Mouse (Mus musculus) forebrain, embryonic 12.5 days (tissue): Measurements from ENCODE around the gene 4930562C15Rik. TPM values are rescaled to one million over a fixed set of nuclear protein-coding genes. Genes with fewer than 3 reads are reported as not detected.

ENCODE experiments used
- ATAC-seq: fragments of 200-750 bp; cut with Nextera tagmentation; 2 replicates; pipeline ENCODE4 v1.8.0; 2017; ENCODE audit warnings: moderate TSS enrichment; ENCODE audit not compliant: low FRiP score
- H3K27ac ChIP-seq: fragments of 300-500 bp; sonication (generic); 2 replicates; pipeline ENCODE4 v1.5.1; 2016; ENCODE audit warnings: mild to moderate bottlenecking
- H3K27me3 ChIP-seq: fragments of 300-500 bp; sonication (generic); 2 replicates; pipeline ENCODE4 v1.6.1; 2016; ENCODE audit warnings: mild to moderate bottlenecking
- H3K36me3 ChIP-seq: fragments of 300-500 bp; sonication (generic); replicated peaks from 2 replicates; pipeline ENCODE4 v1.6.1; 2016; ENCODE audit warnings: mild to moderate bottlenecking
- H3K4me1 ChIP-seq: fragments of 300-500 bp; sonication (generic); 2 replicates; pipeline ENCODE4 v1.6.1; 2016
- H3K4me2 ChIP-seq: fragments of 300-500 bp; sonication (generic); 2 replicates; pipeline ENCODE4 v1.6.1; 2016; ENCODE audit warnings: mild to moderate bottlenecking, moderate library complexity
- H3K4me3 ChIP-seq: fragments of 300-500 bp; sonication (generic); replicated peaks from 2 replicates; pipeline ENCODE4 v1.5.1; 2016; ENCODE audit warnings: mild to moderate bottlenecking
- H3K9ac ChIP-seq: fragments of 300-500 bp; sonication (generic); 2 replicates; pipeline ENCODE4 v1.6.1; 2016; ENCODE audit warnings: mild to moderate bottlenecking
- H3K9me3 ChIP-seq: fragments of 300-500 bp; sonication (generic); 2 replicates; pipeline ENCODE4 v1.6.1; 2016
- WGBS: fragments of 180-500 bp; shearing (Covaris S2); methylation state at CpG from one replicate; pipeline ENCODE4 v1.1.7; 2016; 5-methylcytosine and 5-hydroxymethylcytosine counted together
- polyA plus RNA-seq: library from polyadenylated mRNA; unstranded; fragments of >200 nt; fragmentation: Nextera tagmentation; extraction: Ambion mirVana; gene quantifications from 2 replicates; pipeline ENCODE4 v1.2.1, GENCODE M21; 2016

The 4930562C15Rik gene
- polyA plus RNA-seq, 1 experiment from 2014 or later = 0.54 TPM

- Histone ChIP-seq H3K4me3 (peak overlapping the region; percentile 87), H3K4me2 (peak overlapping the region; percentile 87), H3K36me3 (no peaks in the 10 kb centered on the region), H3K9me3 (no peaks in the 10 kb centered on the region), H3K27me3 (no peaks in the 10 kb centered on the region), H3K4me1 (peaks cover 32% of the 10 kb centered on the region), H3K9ac (peak overlapping the region; percentile 77), H3K27ac (peak overlapping the region; percentile 93)
- ATAC-seq = no peak
- 78% methylated on average over 10 of the region's 10 CpGs for WGBS
These were observed 46.5 kb downstream of the 4930562C15Rik start for GRCm38 (mm10) chr16:4881400-4882351.

GRCm38 (mm10) chr16:4884930-4885329, 49.7 kb downstream of the 4930562C15Rik start:
- no peak overlapping the region for H3K9ac ChIP-seq
- no peaks in the 10 kb centered on the region for H3K36me3 ChIP-seq
- H3K4me1 ChIP-seq = peaks cover 32% of the 10 kb centered on the region
- no peak overlapping the region for H3K27ac ChIP-seq
- H3K9me3 ChIP-seq = no peaks in the 10 kb centered on the region
- ATAC-seq = no peak
- no peak overlapping the region; the same call in 1 of the 2 replicates for H3K4me3 ChIP-seq
- no peaks in the 10 kb centered on the region for H3K27me3 ChIP-seq
- H3K4me2 ChIP-seq = peak overlapping the region; percentile 83; the same call in 1 of the 2 replicates
- WGBS = 90% methylated on average over 10 of the region's 10 CpGs

- Histone ChIP-seq H3K4me3 (peak within 1 kb of the TSS; percentile 90), H3K27ac (peak within 1 kb of the TSS; percentile 81), H3K9ac (peak within 1 kb of the TSS; percentile 86), H3K27me3 (no peaks in the 10 kb centered on the region), H3K9me3 (no peaks in the 10 kb centered on the region), H3K36me3 (no peaks in the 10 kb centered on the region), H3K4me1 (peaks cover 32% of the 10 kb centered on the region), H3K4me2 (peak within 1 kb of the TSS; percentile 83)
- under 1% methylated on average over 62 of the region's 74 CpGs for WGBS
- peak; percentile 91 for ATAC-seq
These were observed 50.8 kb downstream of the 4930562C15Rik start, which contains the start of gene Mgrn1 for GRCm38 (mm10) chr16:4885760-4886689. Gene Mgrn1 (plus strand): TSS chr16:4886249.

- H3K4me2 ChIP-seq = peak overlapping the region; percentile 83
- H3K4me1 ChIP-seq = peaks cover 26% of the 10 kb centered on the region
- H3K9me3 ChIP-seq = no peaks in the 10 kb centered on the region
- H3K9ac ChIP-seq = peak overlapping the region; percentile 86
- peak overlapping the region; percentile 90 for H3K4me3 ChIP-seq
- ATAC-seq = no peak; the same call in 1 of the 2 replicates
- WGBS = 2% methylated on average over 8 of the region's 8 CpGs
- H3K27me3 ChIP-seq = no peaks in the 10 kb centered on the region
- no peaks in the 10 kb centered on the region for H3K36me3 ChIP-seq
- H3K27ac ChIP-seq = peak overlapping the region; percentile 81
These were observed 51.4 kb downstream of the 4930562C15Rik start for GRCm38 (mm10) chr16:4886690-4887020.

- Histone ChIP-seq H3K36me3 (no peaks in the 10 kb centered on the region), H3K4me1 (peaks cover 20% of the 10 kb centered on the region), H3K9me3 (no peaks in the 10 kb centered on the region), H3K9ac (no peak overlapping the region), H3K4me3 (no peak overlapping the region), H3K27me3 (no peaks in the 10 kb centered on the region), H3K27ac (no peak overlapping the region), H3K4me2 (no peak overlapping the region)
- WGBS = 85% methylated on average over 4 of the region's 4 CpGs
- ATAC-seq = no peak
These were observed 55.0 kb downstream of the 4930562C15Rik start for GRCm38 (mm10) chr16:4890201-4890709.

GRCm38 (mm10) chr16:4892171-4892570, 57.0 kb downstream of the 4930562C15Rik start:
- Histone ChIP-seq H3K4me2 (no peak overlapping the region), H3K36me3 (no peaks in the 10 kb centered on the region), H3K4me3 (no peak overlapping the region), H3K27ac (no peak overlapping the region), H3K9me3 (no peaks in the 10 kb centered on the region), H3K27me3 (no peaks in the 10 kb centered on the region), H3K4me1 (peaks cover 13% of the 10 kb centered on the region), H3K9ac (no peak overlapping the region)
- WGBS = 95% methylated on average over 6 of the region's 6 CpGs
- no peak for ATAC-seq

GRCm38 (mm10) chr16:4894201-4894908, 59.1 kb downstream of the 4930562C15Rik start:
- ATAC-seq = no peak
- Histone ChIP-seq H3K4me1 (0 out of 2 replicates have a peak, but pooled peaks cover 3% of the 10 kb centered on the region), H3K27me3 (no peaks in the 10 kb centered on the region), H3K9ac (no peak overlapping the region), H3K9me3 (no peaks in the 10 kb centered on the region), H3K36me3 (no peaks in the 10 kb centered on the region), H3K4me3 (no peak overlapping the region), H3K27ac (no peak overlapping the region), H3K4me2 (no peak overlapping the region)
- 86% methylated on average over 7 of the region's 7 CpGs for WGBS

GRCm38 (mm10) chr16:4896249-4897027, 61.2 kb downstream of the 4930562C15Rik start:
- Histone ChIP-seq H3K36me3 (no peaks in the 10 kb centered on the region), H3K9me3 (no peaks in the 10 kb centered on the region), H3K4me2 (no peak overlapping the region), H3K27ac (no peak overlapping the region), H3K4me1 (peaks cover 9% of the 10 kb centered on the region; the same call in 1 of the 2 replicates), H3K27me3 (no peaks in the 10 kb centered on the region), H3K4me3 (no peak overlapping the region), H3K9ac (no peak overlapping the region)
- WGBS = 80% methylated on average over 5 of the region's 5 CpGs
- ATAC-seq = no peak

- Histone ChIP-seq H3K4me2 (no peak overlapping the region), H3K9me3 (no peaks in the 10 kb centered on the region), H3K4me1 (peaks cover 10% of the 10 kb centered on the region; the same call in 1 of the 2 replicates), H3K4me3 (no peak overlapping the region), H3K27me3 (no peaks in the 10 kb centered on the region), H3K27ac (no peak overlapping the region), H3K36me3 (no peaks in the 10 kb centered on the region), H3K9ac (no peak overlapping the region)
- no peak for ATAC-seq
- 55% methylated on average over 7 of the region's 7 CpGs for WGBS
These were observed 62.0 kb downstream of the 4930562C15Rik start for GRCm38 (mm10) chr16:4897146-4897730.

- Histone ChIP-seq H3K27ac (no peak overlapping the region), H3K36me3 (no peaks in the 10 kb centered on the region), H3K9ac (no peak overlapping the region), H3K4me3 (no peak overlapping the region), H3K4me1 (peaks cover 10% of the 10 kb centered on the region; the same call in 1 of the 2 replicates), H3K9me3 (no peaks in the 10 kb centered on the region), H3K27me3 (no peaks in the 10 kb centered on the region), H3K4me2 (no peak overlapping the region)
- WGBS = 88% methylated on average over 6 of the region's 6 CpGs
- no peak for ATAC-seq
These were observed 63.7 kb downstream of the 4930562C15Rik start for GRCm38 (mm10) chr16:4898881-4899280.
